Mouse (Mus musculus) bone marrow macrophage, adult 2 months (primary cell): ENCODE data around the gene Slc30a1.

Experiments
- CTCF ChIP-seq: IDR thresholded peaks from 2 replicates; pipeline ENCODE4 v1.5.1; 2012; ENCODE audit warnings: low read depth, mild to moderate bottlenecking, low read length, moderate library complexity
- POLR2A ChIP-seq: IDR thresholded peaks from 2 replicates; pipeline ENCODE4 v1.6.1; 2012; ENCODE audit warnings: mild to moderate bottlenecking, low read depth, low read length, borderline replicate concordance

DNA sequence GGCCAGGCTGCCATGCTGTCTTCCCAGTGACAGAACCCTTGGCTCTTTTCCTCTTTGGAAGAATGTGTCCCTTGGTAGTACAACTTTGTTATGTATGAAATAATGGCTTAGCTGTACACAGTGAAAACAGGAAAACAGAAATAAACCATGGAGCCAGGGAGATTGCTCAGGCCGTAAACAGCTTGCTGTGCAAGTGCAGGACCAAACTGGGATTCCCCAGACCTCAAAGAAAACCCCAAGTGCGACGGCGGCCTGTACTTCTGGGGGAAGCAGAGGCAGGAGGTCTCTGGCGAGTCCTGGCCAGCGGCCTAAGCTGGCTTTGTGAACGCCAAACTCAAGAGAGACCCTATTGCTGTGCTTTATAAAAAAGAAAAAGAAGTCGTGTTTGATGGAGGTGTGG, 42.0 kb downstream of the Slc30a1 start:
- no peak for TF ChIP-seq POLR2A
- TF ChIP-seq CTCF: no peak
